Mouse (Mus musculus) Patski (cell line): ENCODE results near the gene Insl3. TPM values are rescaled to one million over a fixed set of nuclear protein-coding genes. Genes with fewer than 3 reads are reported as not detected.
"Not testable (repeated sequence)": the region's sequence is repeated elsewhere in the genome, so short reads cannot be mapped to it uniquely, and the experiment has no call there.

ENCODE experiments used
- ATAC-seq: fragments of 100-300 bp; one replicate; pipeline ENCODE4 v1.8.0; 2021
- CTCF ChIA-PET: fragments of 350-600 bp; sonication (Branson Sonifier 250); formaldehyde crosslinking; loops from one replicate; lab custom pipeline; 2022; ENCODE audit warnings: inconsistent platforms; lab: Charles Lee
- POLR2A ChIA-PET: fragments of 350-600 bp; sonication (Branson Sonifier 250); formaldehyde crosslinking; loops from one replicate; lab custom pipeline; 2022; ENCODE audit warnings: antibody characterized with exemption, inconsistent platforms; lab: Charles Lee
- DNase-seq: peaks from one replicate; pipeline ENCODE4 v3.0.0-alpha.2; 2011; ENCODE audit warnings: low read depth, low spot score
- H3K27me3 ChIP-seq: fragments of 371-371 bp; one replicate; pipeline ENCODE4 v1.5.1; 2021
- CTCF ChIP-seq: fragments of 100-300 bp; IDR thresholded peaks from one replicate; pipeline ENCODE4 v1.5.1; 2021
- in situ Hi-C: fragments of 300-500 bp; cut with MboI; formaldehyde crosslinking; loops from 3 replicates; pipeline ENCODE4 v1.11.1; 2018; ENCODE audit warnings: low pct_unique_long_range_greater_than_20kb, mixed read lengths
- polyA plus RNA-seq: library from polyadenylated mRNA; unstranded; gene quantifications from one replicate; pipeline ENCODE4 v1.2.3, GENCODE M21; 2021

Gene Insl3
- polyA plus RNA-seq, 1 experiment from 2014 or later: 8.8 TPM

DNA sequence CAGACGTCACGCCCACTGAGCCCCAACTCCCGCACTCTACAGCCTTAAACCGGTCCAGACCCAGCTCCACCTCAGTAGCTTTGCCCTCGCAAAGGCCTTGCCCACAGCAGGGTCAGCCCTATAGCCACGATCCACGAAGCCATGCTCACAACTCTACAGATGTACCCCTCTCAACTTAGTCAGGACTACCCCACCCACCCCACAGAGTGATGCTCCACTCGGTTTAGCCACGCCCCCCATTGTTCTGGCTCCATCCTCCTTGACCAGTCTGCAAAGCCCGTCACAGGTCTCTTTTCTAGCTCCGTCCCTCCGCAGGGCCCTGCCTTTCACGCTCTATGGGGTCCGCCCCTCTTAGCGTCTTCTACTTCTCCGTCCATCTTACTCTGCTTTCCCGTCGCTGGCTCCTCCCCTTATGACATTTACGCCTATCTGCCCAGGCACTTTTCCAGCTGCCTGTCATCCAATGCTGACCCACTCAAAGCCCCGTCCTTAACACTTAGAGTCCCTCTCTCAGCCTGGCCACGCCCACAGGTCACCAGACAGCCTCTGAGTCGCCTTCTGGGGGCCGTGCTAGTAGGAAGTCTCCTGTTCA is 2.8 kb upstream of the Insl3 start:
- ATAC-seq: no peak
- no peak for DNase-seq
- ChIA-PET CTCF (interaction anchor here (1.8 kb wide), 1 partner anchor 16 kb away, joined by 5 read pairs; no protein-coding TSS in a partner anchor), POLR2A (no interaction called here)
- H3K27me3 ChIP-seq: no peaks in the 10 kb centered on the region
- in situ Hi-C loops: no loop called here
- no peak for TF ChIP-seq CTCF

DNA sequence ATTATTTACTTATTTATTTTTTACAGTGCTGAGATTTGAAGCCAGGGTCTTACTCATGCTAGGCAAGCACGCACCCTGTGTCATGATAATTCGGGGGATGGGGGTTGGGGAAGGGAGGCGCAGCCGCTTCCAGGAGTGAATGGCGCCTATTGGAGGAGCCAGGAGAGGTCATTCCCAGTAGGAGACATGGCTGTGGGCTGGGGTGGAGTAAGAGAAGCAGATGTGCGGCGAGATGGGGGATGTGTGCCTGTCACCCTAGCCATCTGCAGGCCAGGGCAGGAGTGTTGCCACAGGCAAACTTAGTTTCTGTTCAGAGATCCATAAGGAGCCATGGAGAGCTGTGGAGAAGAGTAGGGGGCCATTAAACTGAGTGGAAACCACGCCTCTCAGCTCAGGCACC is 1.4 kb upstream of the Insl3 start:
- CTCF ChIA-PET: no interaction called here
- TF ChIP-seq CTCF: no peak
- DNase-seq (no peak), ATAC-seq (no peak)
- in situ Hi-C loops: no loop called here
- POLR2A ChIA-PET: no interaction called here
- H3K27me3 ChIP-seq: peaks cover 2% of the 10 kb centered on the region

DNA sequence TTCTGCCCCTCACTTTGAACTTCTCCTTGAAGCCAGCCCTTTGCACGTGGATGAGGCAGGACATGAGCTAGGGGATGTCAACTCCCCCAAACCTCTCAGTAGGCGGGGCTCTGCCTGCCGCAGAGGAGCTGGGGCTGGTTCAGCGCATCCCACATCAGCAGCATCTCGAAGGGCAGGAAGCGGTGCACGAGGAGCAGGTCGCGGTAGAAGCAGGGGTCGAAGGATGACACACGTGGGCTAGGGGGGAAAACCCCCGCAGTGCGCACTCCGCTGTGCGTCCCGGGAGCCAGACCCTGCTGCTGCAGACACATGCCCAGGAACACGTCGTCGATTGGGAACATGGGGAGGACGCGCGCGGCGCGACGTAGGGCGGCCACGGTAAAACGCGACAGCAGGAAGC is 3.5 kb downstream of the Insl3 start:
- peaks cover 12% of the 10 kb centered on the region for H3K27me3 ChIP-seq
- ATAC-seq (no peak), DNase-seq (no peak)
- ChIA-PET CTCF (no interaction called here), POLR2A (interaction anchor here (0.8 kb wide), 1 partner anchor 46 kb away, joined by 3 read pairs; no protein-coding TSS in a partner anchor)
- in situ Hi-C loops: no loop called here
- TF ChIP-seq CTCF: no peak

DNA sequence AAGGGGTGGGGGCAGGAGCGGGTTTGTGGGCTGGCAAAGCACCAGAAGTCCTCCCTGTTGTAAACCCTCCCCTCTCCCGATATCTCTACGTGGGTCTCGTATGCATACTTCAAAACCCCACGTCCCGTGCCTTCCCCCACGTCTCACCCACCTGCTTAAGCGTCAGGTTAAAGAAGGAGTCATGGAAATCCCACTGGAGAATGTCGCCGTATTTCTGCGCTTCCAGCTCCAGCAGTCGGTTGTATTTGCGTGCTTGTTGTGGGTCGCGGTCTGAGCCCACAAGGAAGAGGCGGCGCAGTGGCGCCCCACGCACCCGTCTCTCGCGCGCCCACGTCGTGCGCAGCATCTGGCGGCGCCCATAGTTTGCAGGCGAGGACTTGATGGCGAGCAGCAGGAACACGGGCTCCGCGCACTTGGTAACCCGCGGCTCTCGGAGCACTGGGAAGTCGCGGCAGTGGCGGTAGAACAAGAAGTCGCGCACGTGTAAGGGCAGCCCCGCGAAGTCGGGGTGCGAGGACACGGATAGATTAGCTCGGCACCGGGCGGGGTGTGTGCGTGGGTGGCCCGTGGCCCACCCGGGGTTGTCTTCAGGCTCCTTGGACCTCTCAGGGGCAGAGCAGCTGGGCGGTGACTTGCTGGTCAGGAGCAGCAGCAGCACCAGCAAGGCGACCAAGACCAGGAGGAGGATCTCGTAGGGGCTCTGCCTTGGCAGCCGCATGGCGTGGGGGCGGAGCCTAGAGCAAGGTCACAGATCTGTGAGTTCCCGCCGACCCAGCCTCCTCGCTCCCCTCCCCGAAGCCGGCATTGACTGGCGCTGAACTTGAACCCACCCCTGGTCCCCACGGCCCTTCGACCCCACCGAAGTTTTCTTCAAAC is 4.4 kb downstream of the Insl3 start:
- POLR2A ChIA-PET: interaction anchor here (0.8 kb wide), 1 partner anchor 45 kb away, joined by 3 read pairs; no protein-coding TSS in a partner anchor
- no peak for DNase-seq
- peak; percentile 45 for ATAC-seq
- CTCF ChIA-PET: interaction anchor here (1.2 kb wide), 1 partner anchor 9 kb away, joined by 3 read pairs; no protein-coding TSS in a partner anchor
- H3K27me3 ChIP-seq: peaks cover 12% of the 10 kb centered on the region
- no peak for TF ChIP-seq CTCF
- in situ Hi-C loops: no loop called here

DNA sequence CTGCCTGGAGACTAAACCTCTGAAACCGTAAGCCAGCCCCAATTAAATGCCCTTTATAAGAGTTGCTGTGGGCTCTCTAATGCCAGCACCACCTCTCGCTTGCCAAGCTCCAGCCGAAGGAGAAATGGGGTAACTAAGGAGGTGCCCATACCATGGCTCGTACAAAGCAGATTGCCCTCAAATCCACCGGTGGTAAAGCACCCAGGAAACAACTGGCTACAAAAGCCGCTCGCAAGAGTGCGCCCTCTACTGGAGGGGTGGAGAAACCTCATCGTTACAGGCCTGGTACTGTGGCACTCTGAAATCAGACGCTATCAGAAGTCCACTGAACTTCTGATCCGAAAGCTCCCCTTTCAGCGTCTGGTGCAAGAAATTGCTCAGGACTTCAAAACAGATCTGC is 6.4 kb downstream of the Insl3 start:
- in situ Hi-C loops, POLR2A ChIA-PET: not testable (repeated sequence)

DNA sequence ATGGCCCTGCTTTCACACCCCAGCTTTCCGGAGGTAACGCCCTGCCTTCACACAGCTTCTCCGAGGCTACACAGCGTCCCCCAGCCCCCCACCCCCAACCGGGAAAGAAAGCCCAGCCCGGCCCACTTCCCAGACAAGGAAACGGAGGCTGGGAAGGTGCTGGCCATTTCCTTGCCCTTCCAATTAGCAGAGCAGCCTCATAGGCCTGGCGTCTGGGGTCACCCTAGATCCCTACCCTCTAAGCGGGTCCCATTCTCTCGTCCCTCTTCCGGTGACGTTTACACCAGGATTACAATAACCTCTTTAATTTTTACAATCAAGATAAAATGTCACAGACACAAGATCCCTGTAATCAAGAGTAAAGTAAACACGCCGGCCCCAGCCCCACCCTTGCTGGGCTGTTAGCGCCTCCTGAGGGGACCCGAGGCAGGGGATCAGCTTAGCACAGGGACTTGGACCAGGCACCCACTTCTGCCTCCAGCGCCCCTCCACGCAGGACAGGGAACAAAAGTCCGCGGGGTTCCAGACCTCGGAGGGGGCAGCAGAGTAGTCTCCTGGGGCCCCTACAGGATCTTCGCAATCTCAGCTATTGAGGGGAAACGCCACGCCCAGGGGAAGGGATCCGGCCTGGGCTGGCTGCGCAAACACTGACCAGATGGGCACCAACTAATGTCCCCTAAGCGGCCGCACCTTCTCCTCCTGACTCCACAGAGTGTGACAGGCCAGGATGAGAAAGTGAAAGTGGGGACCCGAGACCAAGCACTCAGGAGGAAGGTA is 11.7 kb downstream of the Insl3 start:
- ATAC-seq (no peak), DNase-seq (no peak)
- CTCF ChIA-PET: no interaction called here

More for the DNA sequence above, 6.4 kb downstream of the Insl3 start:
- CTCF ChIA-PET: interaction anchor here (0.8 to 1.5 kb wide), 2 partner anchors 13 to 14 kb away, joined by 3 to 4 read pairs; no protein-coding TSS in a partner anchor
- ATAC-seq, DNase-seq: not testable (repeated sequence)
- peaks cover 12% of the 10 kb centered on the region for H3K27me3 ChIP-seq

DNA sequence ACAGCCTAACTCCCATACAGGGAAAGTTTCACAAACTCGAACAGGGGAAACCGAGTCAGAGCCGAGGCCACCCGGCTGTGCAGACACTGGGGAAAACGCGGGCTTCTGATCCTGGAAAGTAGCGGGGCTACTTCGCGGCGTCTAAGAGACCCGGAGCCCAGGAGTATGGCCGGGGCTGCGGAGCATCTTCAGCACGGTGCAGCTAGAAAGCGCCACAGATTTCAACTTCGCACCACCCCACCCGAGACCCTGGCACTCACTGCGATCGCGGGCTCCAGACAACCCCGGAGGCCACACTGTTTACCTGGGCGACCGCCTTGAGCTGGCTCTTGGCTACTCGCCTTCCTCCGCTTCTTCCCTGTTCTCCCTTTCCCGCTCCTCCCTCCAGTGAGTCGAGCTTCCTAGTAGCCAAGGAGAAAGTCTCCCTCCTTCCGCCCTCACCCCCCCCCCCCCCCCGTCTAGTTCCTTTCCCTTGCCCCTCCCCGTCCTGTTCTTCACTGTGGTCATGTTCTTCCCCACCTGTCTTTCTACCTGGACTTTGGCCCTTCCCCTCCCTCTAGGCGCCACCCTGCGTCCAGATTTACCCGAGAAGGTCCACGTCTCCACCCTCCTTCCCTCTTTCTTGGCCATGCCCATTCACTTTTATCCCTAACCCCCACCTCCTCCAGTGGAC is 12.5 kb downstream of the Insl3 start, which contains the start of gene B3gnt3:
TSS of gene B3gnt3 (minus strand) at position 376 of the 673 bp plus-strand sequence.
- TF ChIP-seq CTCF: no peak
- no peaks in the 10 kb centered on the region for H3K27me3 ChIP-seq
- ChIA-PET POLR2A (no interaction called here), CTCF (interaction anchor here (1.1 kb wide), 1 partner anchor 16 kb away, joined by 5 read pairs; no protein-coding TSS in a partner anchor)
- DNase-seq (no peak), ATAC-seq (no peak)
- in situ Hi-C loops: no loop called here

More for the DNA sequence above, 11.7 kb downstream of the Insl3 start:
- no peaks in the 10 kb centered on the region for H3K27me3 ChIP-seq
- in situ Hi-C loops: no loop called here
- POLR2A ChIA-PET: no interaction called here
- no peak for TF ChIP-seq CTCF

DNA sequence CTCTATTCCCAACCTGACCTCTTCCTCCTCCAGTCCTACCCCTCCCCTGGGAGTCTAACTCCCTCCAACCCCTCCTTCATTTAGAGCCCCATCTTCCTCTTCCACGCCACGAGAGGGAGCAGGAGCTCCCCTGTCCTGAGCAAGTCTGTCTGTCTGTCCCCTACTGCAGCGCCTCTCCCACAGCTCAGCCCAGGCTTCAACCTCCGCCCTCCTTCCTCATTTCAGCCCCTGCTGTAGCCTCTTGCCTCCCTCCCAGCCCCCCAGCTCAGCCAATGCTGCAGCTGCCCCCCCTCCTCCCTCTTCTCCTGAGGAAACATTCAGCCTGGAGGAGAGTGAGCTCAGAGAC is 13.0 kb downstream of the Insl3 start:
- ChIA-PET POLR2A (no interaction called here), CTCF (interaction anchor here (1.0 to 1.1 kb wide), 2 partner anchors 8 to 17 kb away, joined by 3 to 5 read pairs; no protein-coding TSS in a partner anchor)
- no peak for DNase-seq
- no peak for TF ChIP-seq CTCF
- in situ Hi-C loops: no loop called here
- ATAC-seq: no peak
- H3K27me3 ChIP-seq: no peaks in the 10 kb centered on the region

DNA sequence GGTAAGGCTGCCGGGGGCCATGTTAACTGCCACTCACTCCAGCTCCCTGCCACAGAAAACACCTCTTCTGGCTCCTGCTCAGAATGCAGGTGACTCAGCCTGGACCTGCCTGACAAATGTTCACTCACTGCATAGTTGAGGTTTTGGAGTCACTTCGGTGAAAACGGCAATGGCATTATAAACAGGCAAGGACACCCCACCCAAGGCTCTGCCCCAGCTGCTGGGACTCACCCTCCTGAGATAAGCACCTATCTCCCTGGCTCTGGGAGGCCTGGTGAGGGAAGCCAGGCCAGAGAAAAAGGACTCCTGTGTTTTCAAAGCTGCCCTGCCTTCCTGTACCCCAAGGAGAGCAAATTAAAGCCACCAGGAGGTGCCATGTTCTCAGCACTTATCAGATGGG is 13.9 kb downstream of the Insl3 start:
- DNase-seq (peak; percentile 31), ATAC-seq (peak; percentile 75)
- CTCF ChIA-PET: interaction anchor here (1.0 to 1.1 kb wide), 2 partner anchors 9 to 18 kb away, joined by 3 to 5 read pairs; no protein-coding TSS in a partner anchor
- in situ Hi-C loops: no loop called here
- H3K27me3 ChIP-seq: no peaks in the 10 kb centered on the region
- POLR2A ChIA-PET: interaction anchor here (0.6 kb wide), 1 partner anchor 97 kb away, joined by 3 read pairs; no protein-coding TSS in a partner anchor
- TF ChIP-seq CTCF: no peak

DNA sequence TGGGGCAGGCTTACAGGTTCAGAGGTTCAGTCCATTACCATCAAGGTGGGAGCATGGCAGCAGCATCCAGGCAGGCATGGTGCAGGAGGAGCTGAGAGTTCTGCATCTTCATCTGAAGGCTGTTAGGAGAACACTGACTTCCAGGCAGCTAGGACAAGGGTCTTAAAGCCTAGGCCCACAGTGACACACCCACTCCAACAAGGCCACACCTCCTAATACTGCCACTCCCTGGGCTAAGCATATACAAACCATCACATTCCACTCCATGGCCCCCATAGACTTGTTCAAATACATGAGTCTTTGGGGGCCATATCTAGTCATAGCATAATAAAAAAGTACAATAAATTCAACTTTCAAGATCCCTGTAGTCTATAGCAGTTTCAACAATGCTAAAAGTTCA is 14.4 kb downstream of the Insl3 start:
- in situ Hi-C loops, DNase-seq, ATAC-seq, POLR2A ChIA-PET, CTCF ChIA-PET, H3K27me3 ChIP-seq: not testable (repeated sequence)
